Comparison of ENCODE assay signal across 11 mouse cellular contexts in genomic region chr13:63749997-63750396, GRCm38 (mm10).
A peak's percentile ranks its signal among the peaks of the same experiment; 100 is the strongest.
DNase-seq lines count a peak whose midpoint lies in the region; ATAC-seq and TF ChIP-seq lines count a peak whose summit lies in the region.
"Had no signal": no experiment of that assay in that cellular context is flagged by ENCODE, and none has a peak within 500 bp of the region (broad histone marks: within the 10 kb centered on the region; RNA-seq: fewer than 3 reads in every experiment).

No protein-coding gene starts in this region.

- no peak overlapping the region for H3K9ac ChIP-seq in heart, postnatal 0 days (replicated peaks; ENCODE audit: low read depth, low read length)
- H3K9ac ChIP-seq in limb, embryonic 15.5 days, result no peak overlapping the region
- H3K9ac ChIP-seq in hindbrain, embryonic 13.5 days, result no peak overlapping the region
- H3K9ac ChIP-seq in liver, embryonic 12.5 days, result no peak overlapping the region
- H3K9ac ChIP-seq: embryonic facial prominence, embryonic 12.5 days had no signal

- no peaks in the 10 kb centered on the region for H3K4me1 ChIP-seq in heart, postnatal 0 days (ENCODE audit: control insufficient read depth, insufficient read depth)
- no peaks in the 10 kb centered on the region for H3K4me1 ChIP-seq in limb, embryonic 15.5 days
- no peaks in the 10 kb centered on the region for H3K4me1 ChIP-seq in hindbrain, embryonic 13.5 days (replicated peaks)
- H3K4me1 ChIP-seq in liver, embryonic 12.5 days, result no peaks in the 10 kb centered on the region
- H3K4me1 ChIP-seq: embryonic facial prominence, embryonic 12.5 days; megakaryocyte, embryonic 14.5 days had no signal

- H3K27ac ChIP-seq in heart, postnatal 0 days (ENCODE audit: low read depth), result no peak overlapping the region
- H3K27ac ChIP-seq in limb, embryonic 15.5 days, result peak overlapping the region; percentile 47
- H3K27ac ChIP-seq in hindbrain, embryonic 13.5 days, result no peak overlapping the region
- no peak overlapping the region for H3K27ac ChIP-seq in liver, embryonic 12.5 days
- H3K27ac ChIP-seq: embryonic facial prominence, embryonic 12.5 days had no signal

- intact Hi-C loops in left cerebral cortex, postnatal 14 days (cut with DNase I), result no loop called here

- peak; percentile 64 for ATAC-seq in heart, postnatal 0 days (ENCODE audit: insufficient read depth, low read depth)
- peak; percentile 75; the same call in 1 of the 2 replicates for ATAC-seq in limb, embryonic 15.5 days (ENCODE audit: insufficient number of reproducible peaks, low FRiP score, low TSS enrichment, low read depth)
- ATAC-seq in hindbrain, embryonic 13.5 days (ENCODE audit: low FRiP score), result no peak
- ATAC-seq in liver, embryonic 12.5 days, result no peak

- no peak overlapping the region for H3K4me2 ChIP-seq in heart, postnatal 0 days (ENCODE audit: low read depth, low read length)
- H3K4me2 ChIP-seq in limb, embryonic 15.5 days, result no peak overlapping the region
- H3K4me2 ChIP-seq in hindbrain, embryonic 13.5 days, result no peak overlapping the region
- no peak overlapping the region for H3K4me2 ChIP-seq in liver, embryonic 12.5 days
- H3K4me2 ChIP-seq: embryonic facial prominence, embryonic 12.5 days had no signal

- H3K36me3 ChIP-seq in heart, postnatal 0 days (replicated peaks; ENCODE audit: control insufficient read depth, insufficient read depth, low read length), result no peaks in the 10 kb centered on the region
- no peaks in the 10 kb centered on the region; the same call in 1 of the 2 replicates for H3K36me3 ChIP-seq in limb, embryonic 15.5 days
- no peaks in the 10 kb centered on the region for H3K36me3 ChIP-seq in hindbrain, embryonic 13.5 days
- H3K36me3 ChIP-seq in liver, embryonic 12.5 days, result no peaks in the 10 kb centered on the region
- H3K36me3 ChIP-seq: embryonic facial prominence, embryonic 12.5 days had no signal

- no peak overlapping the region for H3K4me3 ChIP-seq in heart, postnatal 0 days (ENCODE audit: low read depth, low read length)
- no peak overlapping the region for H3K4me3 ChIP-seq in limb, embryonic 15.5 days
- H3K4me3 ChIP-seq in hindbrain, embryonic 13.5 days, result no peak overlapping the region
- no peak overlapping the region for H3K4me3 ChIP-seq in liver, embryonic 12.5 days
- H3K4me3 ChIP-seq: embryonic facial prominence, embryonic 12.5 days; megakaryocyte, embryonic 14.5 days had no signal

- TF ChIP-seq CTCF in heart, postnatal 0 days (IDR thresholded peaks at IDR 0.05; ENCODE audit: low read depth), result no peak

- no peak for TF ChIP-seq EP300 in heart, postnatal 0 days (IDR thresholded peaks at IDR 0.05; ENCODE audit: low read depth)

- WGBS in heart, postnatal 0 days, result 48% methylated on average over 4 of the region's 4 CpGs
- 46% methylated on average over 4 of the region's 4 CpGs for WGBS in limb, embryonic 15.5 days
- 84% methylated on average over 4 of the region's 4 CpGs for WGBS in hindbrain, embryonic 13.5 days
- 60% methylated on average over 4 of the region's 4 CpGs for WGBS in liver, embryonic 12.5 days (ENCODE audit: insufficient replicate concordance)

- 0 out of 2 replicates have a peak, but pooled peaks cover 7% of the 10 kb centered on the region for H3K9me3 ChIP-seq in heart, postnatal 0 days (replicated peaks; ENCODE audit: control insufficient read depth, low read length)
- H3K9me3 ChIP-seq in limb, embryonic 15.5 days, result no peaks in the 10 kb centered on the region
- H3K9me3 ChIP-seq in hindbrain, embryonic 13.5 days, result no peaks in the 10 kb centered on the region
- H3K9me3 ChIP-seq in liver, embryonic 12.5 days (replicated peaks), result no peaks in the 10 kb centered on the region; the same call in 1 of the 2 replicates
- H3K9me3 ChIP-seq: embryonic facial prominence, embryonic 12.5 days had no signal

- no peaks in the 10 kb centered on the region for H3K27me3 ChIP-seq in heart, postnatal 0 days (ENCODE audit: control insufficient read depth, insufficient read depth, low read length)
- no peaks in the 10 kb centered on the region for H3K27me3 ChIP-seq in limb, embryonic 15.5 days
- no peaks in the 10 kb centered on the region for H3K27me3 ChIP-seq in hindbrain, embryonic 13.5 days
- no peaks in the 10 kb centered on the region; the same call in 1 of the 2 replicates for H3K27me3 ChIP-seq in liver, embryonic 12.5 days (replicated peaks)
- H3K27me3 ChIP-seq: embryonic facial prominence, embryonic 12.5 days; megakaryocyte, embryonic 14.5 days had no signal

- DNase-seq in left cerebral cortex, postnatal 14 days (ENCODE audit: low spot score in 2 of 2), result peak; percentile 11 to 38
- no peak for DNase-seq in left cerebral cortex, adult 11 months (ENCODE audit: low spot score)
- peak; percentile 27 for DNase-seq in adrenal gland, postnatal 10 days
- peak; percentile 81 for DNase-seq in heart, postnatal 0 days (ENCODE audit: low spot score)
- DNase-seq in right cerebral cortex, postnatal 25 days, result no peak
- DNase-seq: spleen, adult 18-20 months had no signal

Comparison
In these comparisons a context has a peak if more than half of its experiments do, and no peak if none do; other contexts are left out.
1. DNase-seq: peak in left cerebral cortex, postnatal 14 days (2 of 2), adrenal gland, postnatal 10 days (single experiment) and heart, postnatal 0 days (single experiment); none in left cerebral cortex, adult 11 months (single experiment) and right cerebral cortex, postnatal 25 days (single experiment).
2. ATAC-seq: peak in heart, postnatal 0 days (single experiment) and limb, embryonic 15.5 days (single experiment); none in hindbrain, embryonic 13.5 days (single experiment) and liver, embryonic 12.5 days (single experiment).